Mouse (Mus musculus) retina, postnatal 7 days (tissue): ENCODE data around the gene Pkp3.
"Not testable (repeated sequence)": the region's sequence is repeated elsewhere in the genome, so short reads cannot be mapped to it uniquely, and the experiment has no call there.

Source experiments
- DNase-seq: peaks from one replicate; pipeline ENCODE4 v3.0.0-alpha.2; 2012; ENCODE audit warnings: low read depth, low spot score

Gene Pkp3

DNA sequence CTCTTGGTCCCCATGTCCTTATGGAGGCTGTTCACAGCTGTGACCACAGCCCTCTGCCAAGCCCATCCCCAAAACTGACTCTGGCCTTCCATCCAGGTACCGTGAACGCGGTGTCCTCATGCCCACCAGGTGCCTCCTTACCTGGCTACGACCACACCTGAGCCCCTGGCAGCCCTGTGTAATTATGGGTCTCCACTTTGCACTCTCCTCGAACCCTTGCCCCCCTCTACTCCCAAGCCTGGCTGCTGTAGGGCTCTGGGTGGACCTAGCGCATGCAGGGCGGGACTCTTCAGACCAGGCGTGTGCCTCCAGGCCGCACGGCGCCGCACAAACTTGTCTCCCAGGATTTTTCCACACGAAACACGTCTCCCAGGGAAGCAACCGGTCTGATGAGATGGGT lies at the start of gene Pkp3:
Gene Pkp3, plus strand, starts transcription at position 378 of the 400 bp plus-strand sequence.
- no peak for DNase-seq

- DNase-seq: no peak
Measured at GRCm38 (mm10) chr7:141028831-141029230, 49.2 kb upstream of the Pkp3 start, which contains the start of gene Gm17387. Gene Gm17387, plus strand, starts transcription at chr7:141029131.

GRCm38 (mm10) chr7:141030390-141030789 lies 47.6 kb upstream of the Pkp3 start:
- DNase-seq: no peak

- no peak for DNase-seq
Measured at GRCm38 (mm10) chr7:141032458-141033167, 45.4 kb upstream of the Pkp3 start.

DNA sequence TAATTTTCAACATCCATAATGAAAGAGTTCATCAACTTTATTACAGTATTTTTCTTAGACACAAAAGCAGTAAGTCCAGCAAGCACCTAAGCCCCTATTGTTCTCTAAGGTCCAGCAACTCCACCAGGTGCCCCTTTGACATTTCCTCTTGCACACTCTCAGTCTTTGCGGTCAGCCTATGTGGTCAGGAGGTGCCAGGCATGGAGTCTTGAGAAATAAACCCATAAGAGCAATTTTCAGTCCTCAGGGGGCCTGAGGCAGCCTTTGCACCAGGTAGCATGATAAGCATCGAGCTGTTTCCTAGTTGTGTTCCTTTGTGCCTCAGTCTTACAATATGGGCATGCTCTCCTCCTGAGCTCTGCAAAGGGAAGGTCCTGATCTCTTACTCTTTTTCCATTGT lies 41.4 kb upstream of the Pkp3 start:
- not testable (repeated sequence) for DNase-seq

DNA sequence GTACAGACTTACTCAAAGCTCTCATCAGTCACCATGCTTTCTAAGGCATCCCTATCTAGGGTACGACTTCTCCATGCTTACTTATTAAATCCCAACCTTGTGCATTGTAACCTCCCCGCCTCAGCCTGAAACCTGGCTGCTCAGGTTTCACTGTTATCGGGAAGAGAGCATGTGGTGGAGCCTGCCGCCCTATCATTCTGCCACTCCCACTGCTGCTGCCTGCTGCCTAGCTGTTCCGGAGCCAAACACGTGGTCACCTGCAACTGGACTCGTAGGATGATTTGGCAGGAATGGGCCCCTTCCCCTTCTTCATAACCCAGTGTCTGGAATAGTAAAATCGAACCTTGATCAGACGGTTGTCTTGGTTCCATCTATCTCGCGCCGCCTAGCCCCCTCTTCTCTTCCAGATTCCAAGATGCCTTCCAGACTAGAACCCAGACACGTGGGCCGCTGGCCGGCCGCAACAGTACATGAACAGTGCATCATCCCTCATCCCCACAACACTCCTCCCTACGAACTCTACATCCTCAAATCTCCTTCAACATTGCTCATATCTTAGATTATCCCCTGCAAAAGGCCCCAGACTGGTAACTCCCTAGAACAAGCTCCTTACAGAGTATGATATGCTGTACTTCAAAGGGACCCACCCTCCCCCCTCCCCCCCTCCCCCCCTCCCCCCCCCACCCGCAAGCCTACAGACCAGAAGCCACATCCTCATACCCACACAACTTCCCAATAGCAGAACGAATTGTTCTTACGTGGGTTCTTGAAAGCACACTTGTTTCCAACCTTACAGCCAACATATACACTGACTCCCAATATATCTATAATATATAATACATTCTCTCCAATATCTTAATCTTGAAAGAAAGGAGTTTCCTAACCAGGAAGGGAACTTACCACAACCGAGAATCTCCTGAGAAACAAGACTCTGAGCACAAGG lies 39.7 kb upstream of the Pkp3 start:
- no peak for DNase-seq

DNA sequence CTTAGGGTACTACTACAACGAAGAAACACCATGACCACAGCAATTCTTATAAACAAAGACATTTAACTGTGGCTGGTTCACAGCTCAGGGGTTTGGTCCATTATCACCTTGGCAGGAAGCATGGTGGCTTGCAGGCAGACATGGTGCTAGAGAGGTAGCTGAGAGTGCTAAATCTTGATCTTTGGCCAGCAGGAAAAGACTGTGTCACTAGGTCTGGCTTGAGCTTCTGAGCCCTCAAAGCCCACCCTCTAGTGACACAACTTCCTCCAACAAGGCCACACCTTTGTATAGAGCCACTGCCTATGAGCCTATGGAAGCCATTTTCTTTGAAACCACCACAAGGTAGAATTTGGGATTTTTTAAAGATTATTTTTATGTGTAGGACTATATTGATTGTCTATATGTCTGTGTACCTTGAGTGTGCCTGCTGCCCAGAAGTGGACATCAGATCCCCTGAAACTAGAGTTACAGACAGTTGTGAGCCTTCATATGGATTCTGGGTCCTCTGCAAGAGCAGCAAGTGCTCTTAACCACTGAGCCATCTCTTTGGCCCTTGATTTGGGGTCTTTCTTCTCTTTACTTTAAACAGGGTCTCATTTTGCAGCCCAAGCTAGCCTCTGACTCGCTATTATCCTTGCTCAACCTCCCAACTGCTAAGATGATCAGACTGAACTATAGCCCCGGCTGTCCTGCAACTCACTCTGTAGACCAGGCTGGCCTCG lies 38.5 kb upstream of the Pkp3 start:
- DNase-seq: no peak

GRCm38 (mm10) chr7:141040867-141041606 lies 37.0 kb upstream of the Pkp3 start:
- DNase-seq: no peak

- DNase-seq: no peak
Measured at GRCm38 (mm10) chr7:141041661-141042060, 36.4 kb upstream of the Pkp3 start.

DNA sequence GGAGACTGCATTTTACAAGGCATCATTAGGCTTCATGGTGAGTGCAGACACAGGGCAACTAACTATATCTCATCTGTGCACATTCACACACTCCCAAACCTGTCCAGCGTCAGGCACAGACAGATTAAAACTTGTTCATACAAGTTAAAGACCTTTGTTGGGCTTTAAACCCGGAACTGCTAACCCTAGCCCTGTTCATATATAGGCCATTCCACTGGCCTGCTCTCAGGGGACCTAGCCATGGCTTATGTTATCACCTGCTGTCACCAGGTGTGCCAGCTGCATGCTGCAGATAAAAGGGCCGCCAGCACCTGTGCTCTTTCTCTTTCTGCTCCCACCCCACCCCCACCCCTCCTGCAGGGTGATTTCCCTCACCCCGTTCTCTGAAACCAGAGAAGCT lies 35.5 kb upstream of the Pkp3 start:
- DNase-seq: no peak

DNA sequence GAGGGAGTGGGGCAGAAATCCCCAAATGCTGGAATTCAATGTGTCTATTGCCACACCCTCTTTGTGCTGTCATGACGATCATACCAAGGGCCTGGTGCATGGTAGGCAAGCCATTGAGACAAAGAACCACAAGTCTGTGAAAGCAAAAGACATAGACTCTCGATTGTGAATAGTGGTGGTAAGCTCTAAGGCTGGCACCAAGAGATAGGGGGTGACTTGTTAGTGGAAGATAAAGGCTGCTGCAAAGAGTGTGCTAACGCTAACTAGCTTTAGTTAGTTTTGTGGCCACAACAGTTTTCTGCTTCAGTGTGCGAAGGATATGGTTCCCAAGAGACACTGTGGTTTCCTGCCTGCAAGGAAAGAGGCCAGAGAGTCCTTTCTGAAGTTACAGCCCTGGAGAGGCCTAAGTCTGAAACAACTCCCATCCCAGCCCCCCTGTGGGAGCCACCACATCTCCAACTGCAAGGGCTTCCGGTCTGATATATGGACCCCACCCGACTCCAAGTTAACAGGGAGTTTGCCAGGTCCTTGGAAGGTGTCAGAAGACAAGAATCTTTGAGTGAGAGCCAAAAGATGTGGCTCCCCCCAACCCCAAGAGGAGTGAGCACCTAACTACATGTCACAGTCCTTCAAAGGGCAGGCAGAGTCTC lies 31.0 kb upstream of the Pkp3 start:
- no peak for DNase-seq

GRCm38 (mm10) chr7:141047581-141048225 lies 30.3 kb upstream of the Pkp3 start:
- DNase-seq: no peak

DNA sequence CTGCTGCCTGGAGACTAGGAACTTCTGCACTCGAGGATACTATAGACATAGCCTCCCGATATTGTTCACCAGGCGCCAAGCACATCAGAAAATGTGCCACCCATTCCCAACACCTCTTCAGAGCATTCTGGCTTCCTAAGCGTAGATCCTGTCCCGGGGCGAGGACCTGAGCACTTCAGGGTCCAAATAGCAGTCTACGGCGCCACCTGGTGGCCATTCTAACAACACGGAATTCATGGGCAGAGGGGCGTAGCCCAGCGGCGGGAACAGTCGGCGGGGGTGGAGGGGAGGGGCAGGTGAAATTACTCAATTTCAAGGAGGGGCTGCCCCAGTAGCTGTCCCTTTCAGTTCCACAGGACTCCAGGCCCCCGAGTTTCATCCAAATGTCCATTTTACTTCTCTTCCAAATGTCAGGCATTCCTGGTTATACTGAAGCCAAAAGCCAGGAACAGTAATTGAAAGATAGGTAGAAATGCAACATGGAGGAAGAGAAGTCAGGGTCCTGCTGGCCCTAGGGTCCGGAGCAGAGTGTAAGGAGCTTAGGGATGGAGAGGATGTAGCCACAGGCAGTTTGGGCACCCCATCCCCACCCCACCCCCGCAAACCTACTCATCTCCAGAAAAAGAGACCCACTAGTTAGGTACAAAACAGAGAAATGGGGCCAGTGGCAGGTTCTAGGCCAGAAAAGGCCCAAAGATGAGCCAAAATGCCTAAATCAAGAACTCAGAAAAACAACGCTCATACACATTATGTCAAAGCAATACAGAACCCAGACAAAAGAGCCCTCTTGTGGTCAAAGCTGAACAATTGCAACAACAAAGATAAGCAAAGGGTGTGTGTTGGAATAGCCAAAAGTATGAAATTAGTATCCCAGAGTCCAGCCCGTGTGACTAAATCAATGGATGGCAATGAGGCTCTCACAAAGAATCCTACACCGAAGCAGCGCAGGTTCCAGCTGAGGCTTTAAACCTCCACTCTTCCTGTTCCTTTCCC lies 29.5 kb upstream of the Pkp3 start:
- DNase-seq: peak; percentile 81

DNA sequence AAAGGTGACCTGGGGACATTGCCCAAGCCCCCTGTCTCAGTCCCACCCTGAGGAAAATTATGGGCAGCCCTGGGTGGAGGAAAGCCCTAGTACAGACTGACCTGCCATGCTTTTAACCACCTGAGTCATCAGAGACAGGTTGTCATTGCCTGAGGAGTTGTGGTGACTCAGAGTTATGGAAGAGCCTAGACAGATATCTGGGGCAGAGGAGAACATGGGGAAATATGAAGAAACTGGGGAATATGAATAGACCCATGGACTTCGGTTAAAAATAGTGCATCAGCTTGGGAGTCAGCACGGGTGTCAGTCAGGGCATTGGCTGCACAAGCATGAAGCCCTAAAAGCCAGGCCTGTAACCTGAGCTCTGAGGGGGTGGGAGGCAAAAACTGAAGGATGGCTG lies 28.7 kb upstream of the Pkp3 start:
- DNase-seq: no peak

DNA sequence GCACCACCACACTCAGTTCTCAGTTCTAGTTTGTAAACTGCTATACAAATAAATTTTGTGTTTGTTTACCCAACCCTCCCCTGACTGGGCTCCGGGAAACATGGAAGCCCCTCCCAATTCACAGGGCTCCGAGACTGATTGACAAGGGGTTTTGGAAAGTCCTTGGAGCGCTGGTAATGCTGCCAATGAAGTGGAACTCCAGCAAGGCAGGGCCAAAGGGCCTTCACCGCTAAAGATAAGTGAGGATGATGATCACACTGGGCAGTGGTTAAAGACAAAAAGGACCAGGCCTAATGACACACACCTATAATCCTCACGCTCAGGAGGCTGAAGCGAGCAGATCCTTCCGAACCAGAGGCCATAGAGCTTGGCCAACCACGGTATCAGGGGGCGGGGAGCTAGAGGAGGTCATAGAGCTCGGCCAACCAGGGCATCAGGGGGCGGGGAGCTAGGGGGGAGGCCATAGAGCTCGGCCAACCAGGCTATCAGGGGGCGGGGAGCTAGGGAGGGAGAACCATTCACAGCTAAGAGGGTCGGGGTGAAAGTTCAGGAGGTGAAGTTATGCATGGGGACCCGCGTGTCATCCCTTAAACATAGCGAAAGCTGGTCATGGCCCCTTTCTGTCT lies 26.8 kb upstream of the Pkp3 start:
- DNase-seq: no peak

GRCm38 (mm10) chr7:141052016-141052415 lies 26.0 kb upstream of the Pkp3 start:
- no peak for DNase-seq

- DNase-seq: no peak
Measured at GRCm38 (mm10) chr7:141052421-141052820, 25.6 kb upstream of the Pkp3 start.

- DNase-seq: no peak
Measured at GRCm38 (mm10) chr7:141055785-141056184, 22.2 kb upstream of the Pkp3 start.

DNA sequence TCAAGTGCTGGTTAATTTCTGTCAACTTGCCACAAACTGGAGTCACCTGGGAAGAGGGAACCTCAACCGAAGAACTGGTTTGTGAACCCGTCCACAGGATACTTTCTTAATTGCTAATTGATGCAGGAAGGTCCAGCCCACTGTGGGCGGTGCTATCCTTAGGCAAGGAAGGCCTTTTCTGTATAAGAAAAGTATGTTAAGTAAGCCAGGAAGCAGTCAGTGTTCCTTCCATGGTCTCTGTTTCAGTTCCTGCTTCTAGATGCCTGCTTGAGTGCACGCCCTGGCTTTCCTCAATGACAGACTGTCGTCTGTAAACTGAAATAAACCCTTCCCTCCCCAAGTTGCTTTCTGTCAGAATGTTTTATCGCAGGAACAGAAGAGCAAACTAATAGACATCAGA lies 21.0 kb upstream of the Pkp3 start:
- no peak for DNase-seq
